In the genomic region with DNA sequence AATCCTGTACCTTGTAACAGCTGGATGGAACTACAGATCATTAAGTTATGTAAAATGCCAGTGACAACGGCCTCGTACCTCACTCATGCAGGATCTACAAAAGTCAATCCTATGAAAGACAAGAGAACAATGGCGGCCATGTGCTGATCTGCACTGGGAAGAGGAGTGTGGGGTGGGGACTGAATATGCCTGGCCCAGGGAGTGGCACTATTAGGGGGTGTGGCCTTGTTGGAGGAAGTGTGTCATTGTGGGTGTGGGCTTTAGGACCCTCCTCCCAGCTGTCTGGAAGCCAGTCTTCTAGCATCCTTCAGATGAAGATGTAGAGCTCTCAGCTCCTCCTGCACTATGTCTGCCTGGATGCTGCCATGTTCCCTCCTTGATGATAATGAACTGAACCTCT, we compare ENCODE assay signal across 28 mouse cellular contexts. TPM values are rescaled to one million over a fixed set of nuclear protein-coding genes. Genes with fewer than 3 reads are reported as not detected.
DNase-seq lines count a peak whose midpoint lies in the region; ATAC-seq and TF ChIP-seq lines count a peak whose summit lies in the region.
"Had no signal": no experiment of that assay in that cellular context is flagged by ENCODE, and none has a peak within 500 bp of the region (broad histone marks: within the 10 kb centered on the region; RNA-seq: fewer than 3 reads in every experiment).

No protein-coding gene starts in this region.

- no peak overlapping the region for H3K27ac ChIP-seq in hindbrain, embryonic 16.5 days (ENCODE audit: low read depth, low read length)
- no peak overlapping the region for H3K27ac ChIP-seq in hindbrain, embryonic 10.5 days
- H3K27ac ChIP-seq in liver, embryonic 13.5 days: no peak overlapping the region
- H3K27ac ChIP-seq in liver, postnatal 0 days (ENCODE audit: low read depth): no peak overlapping the region
- no peak overlapping the region for H3K27ac ChIP-seq in gastrocnemius, adult 2 months
- no peak overlapping the region for H3K27ac ChIP-seq in intestine, postnatal 0 days (ENCODE audit: low read depth, low read length)
- H3K27ac ChIP-seq: embryonic facial prominence, embryonic 10.5 days; embryonic facial prominence, embryonic 12.5 days; forebrain, embryonic 13.5 days; forebrain, embryonic 15.5 days had no signal

- no peak overlapping the region for H3K4me3 ChIP-seq in hindbrain, embryonic 16.5 days (ENCODE audit: low read length)
- H3K4me3 ChIP-seq in hindbrain, embryonic 10.5 days: no peak overlapping the region
- H3K4me3 ChIP-seq in liver, embryonic 13.5 days (replicated peaks): no peak overlapping the region
- H3K4me3 ChIP-seq in liver, postnatal 0 days (ENCODE audit: low read depth, low read length): no peak overlapping the region
- no peak overlapping the region for H3K4me3 ChIP-seq in gastrocnemius, adult 2 months
- H3K4me3 ChIP-seq in intestine, postnatal 0 days (ENCODE audit: low read depth, low read length): no peak overlapping the region
- H3K4me3 ChIP-seq: embryonic facial prominence, embryonic 10.5 days; embryonic facial prominence, embryonic 12.5 days; forebrain, embryonic 13.5 days; forebrain, embryonic 15.5 days had no signal

- intact Hi-C loops in gastrocnemius, adult 2 months (cut with DNase I): no loop called here

- H3K27me3 ChIP-seq in hindbrain, embryonic 16.5 days (replicated peaks; ENCODE audit: control insufficient read depth, insufficient read depth, low read length): no peaks in the 10 kb centered on the region
- no peaks in the 10 kb centered on the region for H3K27me3 ChIP-seq in hindbrain, embryonic 10.5 days (ENCODE audit: insufficient read depth, poor library complexity, severe bottlenecking)
- no peaks in the 10 kb centered on the region for H3K27me3 ChIP-seq in liver, embryonic 13.5 days
- H3K27me3 ChIP-seq in liver, postnatal 0 days (ENCODE audit: insufficient read depth, low read length): no peaks in the 10 kb centered on the region
- no peaks in the 10 kb centered on the region for H3K27me3 ChIP-seq in intestine, postnatal 0 days (replicated peaks; ENCODE audit: control insufficient read depth, insufficient read depth, low read length)
- H3K27me3 ChIP-seq: embryonic facial prominence, embryonic 12.5 days; forebrain, embryonic 13.5 days; forebrain, embryonic 15.5 days; Patski had no signal

- no peak for DNase-seq in hindbrain, embryonic 10.5 days (ENCODE audit: low spot score)
- DNase-seq in liver, embryonic 13.5 days: no peak
- no peak for DNase-seq in liver, postnatal 0 days
- DNase-seq in ES-CJ7 (ENCODE audit: low read depth, low spot score) (peak; percentile 63), R1 (ENCODE audit: low read depth, low spot score) (peak; percentile 85)
- DNase-seq in gastrocnemius, adult 2 months: no peak
- DNase-seq: adrenal gland, adult 8-10 months; adrenal gland, postnatal 14 days; adrenal gland, postnatal 36 days; cerebellum, adult 11-12 months; cerebellum, adult 2 months; cerebellum, adult 9-10 months; cerebellum, postnatal 10 days; cerebellum, postnatal 25 days; forebrain, postnatal 0 days had no signal

- no peak overlapping the region for H3K9ac ChIP-seq in hindbrain, embryonic 16.5 days (ENCODE audit: low read depth, low read length)
- no peak overlapping the region for H3K9ac ChIP-seq in liver, embryonic 13.5 days
- no peak overlapping the region for H3K9ac ChIP-seq in liver, postnatal 0 days (replicated peaks)
- H3K9ac ChIP-seq in intestine, postnatal 0 days (ENCODE audit: low read depth, low read length): no peak overlapping the region
- H3K9ac ChIP-seq: embryonic facial prominence, embryonic 12.5 days; forebrain, embryonic 13.5 days; forebrain, embryonic 15.5 days; forebrain, postnatal 0 days had no signal

- no peak for TF ChIP-seq CTCF in liver, postnatal 0 days (IDR thresholded peaks at IDR 0.05; ENCODE audit: low read depth)
- no peak for TF ChIP-seq CTCF in gastrocnemius, adult 2 months (IDR thresholded peaks at IDR 0.05)
- TF ChIP-seq CTCF in intestine, postnatal 0 days (IDR thresholded peaks at IDR 0.05; ENCODE audit: low read depth): no peak

- H3K36me3 ChIP-seq in hindbrain, embryonic 16.5 days (ENCODE audit: control insufficient read depth, insufficient read depth, low read length): peaks cover 26% of the 10 kb centered on the region
- peaks cover 45% of the 10 kb centered on the region for H3K36me3 ChIP-seq in hindbrain, embryonic 10.5 days
- H3K36me3 ChIP-seq in liver, embryonic 13.5 days: peaks cover 96% of the 10 kb centered on the region
- H3K36me3 ChIP-seq in liver, postnatal 0 days (replicated peaks; ENCODE audit: insufficient read depth, low read length): peaks cover 65% of the 10 kb centered on the region
- H3K36me3 ChIP-seq in intestine, postnatal 0 days (ENCODE audit: control insufficient read depth, insufficient read depth): peaks cover 52% of the 10 kb centered on the region

- no peak overlapping the region for H3K4me2 ChIP-seq in hindbrain, embryonic 16.5 days (ENCODE audit: low read length)
- H3K4me2 ChIP-seq in liver, embryonic 13.5 days: no peak overlapping the region
- no peak overlapping the region for H3K4me2 ChIP-seq in liver, postnatal 0 days (ENCODE audit: low read depth, low read length)
- no peak overlapping the region for H3K4me2 ChIP-seq in intestine, postnatal 0 days (replicated peaks; ENCODE audit: low read depth)
- H3K4me2 ChIP-seq: embryonic facial prominence, embryonic 12.5 days; forebrain, embryonic 13.5 days; forebrain, embryonic 15.5 days had no signal

- 0 out of 2 replicates have a peak, but pooled peaks have one; percentile 17 for ATAC-seq in hindbrain, embryonic 16.5 days
- ATAC-seq in liver, embryonic 13.5 days (ENCODE audit: low read depth): peak; percentile 37; the same call in 1 of the 2 replicates
- no peak for ATAC-seq in liver, postnatal 0 days
- no peak for ATAC-seq in intestine, postnatal 0 days
- ATAC-seq: activated CD4-positive, CD25-positive, alpha-beta regulatory T cell, adult 4 months; forebrain, embryonic 13.5 days; forebrain, embryonic 15.5 days; forebrain, postnatal 0 days had no signal

- no peaks in the 10 kb centered on the region for H3K9me3 ChIP-seq in hindbrain, embryonic 16.5 days (ENCODE audit: control insufficient read depth, low read length)
- no peaks in the 10 kb centered on the region for H3K9me3 ChIP-seq in hindbrain, embryonic 10.5 days
- no peaks in the 10 kb centered on the region for H3K9me3 ChIP-seq in liver, embryonic 13.5 days (replicated peaks)
- H3K9me3 ChIP-seq in liver, postnatal 0 days (ENCODE audit: low read length): no peaks in the 10 kb centered on the region
- H3K9me3 ChIP-seq in intestine, postnatal 0 days (ENCODE audit: control insufficient read depth): no peaks in the 10 kb centered on the region
- H3K9me3 ChIP-seq: embryonic facial prominence, embryonic 10.5 days; embryonic facial prominence, embryonic 12.5 days; forebrain, embryonic 13.5 days; forebrain, embryonic 15.5 days; G1E had no signal

- 86% methylated on average over 3 of the region's 3 CpGs for WGBS in hindbrain, embryonic 16.5 days
- 90% methylated on average over 3 of the region's 3 CpGs for WGBS in hindbrain, embryonic 10.5 days
- 90% methylated on average over 3 of the region's 3 CpGs for WGBS in liver, embryonic 13.5 days (ENCODE audit: insufficient replicate concordance)
- 90% methylated on average over 3 of the region's 3 CpGs for WGBS in liver, postnatal 0 days (ENCODE audit: insufficient replicate concordance)
- 95% methylated on average over 3 of the region's 3 CpGs for WGBS in intestine, postnatal 0 days

- no peaks in the 10 kb centered on the region for H3K4me1 ChIP-seq in hindbrain, embryonic 16.5 days (ENCODE audit: control insufficient read depth, insufficient read depth, low read depth, low read length)
- H3K4me1 ChIP-seq in hindbrain, embryonic 10.5 days (replicated peaks): no peaks in the 10 kb centered on the region
- no peaks in the 10 kb centered on the region for H3K4me1 ChIP-seq in liver, embryonic 13.5 days (replicated peaks)
- no peaks in the 10 kb centered on the region for H3K4me1 ChIP-seq in liver, postnatal 0 days (ENCODE audit: insufficient read depth)
- H3K4me1 ChIP-seq in intestine, postnatal 0 days (replicated peaks; ENCODE audit: control insufficient read depth, insufficient read depth, low read length): peaks cover 4% of the 10 kb centered on the region; the same call in 1 of the 2 replicates
- H3K4me1 ChIP-seq: embryonic facial prominence, embryonic 10.5 days; embryonic facial prominence, embryonic 12.5 days; forebrain, embryonic 13.5 days; forebrain, embryonic 15.5 days had no signal

- TF ChIP-seq EP300 in liver, postnatal 0 days (IDR thresholded peaks at IDR 0.05; ENCODE audit: low read depth): no peak

RNA-seq across cellular contexts. Expression of gene Fbxo9, which starts 18.3 kb away (rescaled TPM):
- 79.8 and 88.4 TPM in 2 replicates for polyA plus RNA-seq in hindbrain, embryonic 16.5 days (2015; fragmentation: Nextera tagmentation; extraction: Ambion mirVana)
- 25.0 and 27.8 TPM in 2 replicates for polyA plus RNA-seq in hindbrain, embryonic 10.5 days (2016; fragmentation: Nextera tagmentation; extraction: Ambion mirVana)
- polyA plus RNA-seq in liver, embryonic 13.5 days (2015; fragmentation: Nextera tagmentation; extraction: Ambion mirVana): 68.7 and 72.5 TPM in 2 replicates
- polyA plus RNA-seq in liver, postnatal 0 days (2015; fragmentation: Nextera tagmentation; extraction: Ambion mirVana): 45.7 and 54.0 TPM in 2 replicates
- total RNA-seq in gastrocnemius, adult 2 months (2021): 10 to 100 TPM; 43.3 to 49.0 TPM
- polyA plus RNA-seq in intestine, postnatal 0 days (2015; fragmentation: Nextera tagmentation; extraction: Ambion mirVana): 37.7 and 40.2 TPM in 2 replicates

RNA-seq across cellular contexts. Expression of gene Ick, which starts 18.4 kb away (rescaled TPM):
- polyA plus RNA-seq in hindbrain, embryonic 16.5 days (2015; fragmentation: Nextera tagmentation; extraction: Ambion mirVana): 31.8 and 36.7 TPM in 2 replicates
- polyA plus RNA-seq in hindbrain, embryonic 10.5 days (2016; fragmentation: Nextera tagmentation; extraction: Ambion mirVana): 37.7 and 39.1 TPM in 2 replicates
- 4.7 and 6.7 TPM in 2 replicates for polyA plus RNA-seq in liver, embryonic 13.5 days (2015; fragmentation: Nextera tagmentation; extraction: Ambion mirVana)
- polyA plus RNA-seq in liver, postnatal 0 days (2015; fragmentation: Nextera tagmentation; extraction: Ambion mirVana): 5.3 and 7.0 TPM in 2 replicates
- 1 to 10 TPM; 5.0 to 6.4 TPM for total RNA-seq in gastrocnemius, adult 2 months (2021)
- 27.3 and 28.2 TPM in 2 replicates for polyA plus RNA-seq in intestine, postnatal 0 days (2015; fragmentation: Nextera tagmentation; extraction: Ambion mirVana)

RNA-seq across cellular contexts. Expression of gene Gcm1, which starts 38.9 kb away (rescaled TPM):
- polyA plus RNA-seq in hindbrain, embryonic 16.5 days (2015; fragmentation: Nextera tagmentation; extraction: Ambion mirVana): not detected in 2 replicates
- 0.21 TPM in 1 of 2 replicates, not detected in the other for polyA plus RNA-seq in hindbrain, embryonic 10.5 days (2016; fragmentation: Nextera tagmentation; extraction: Ambion mirVana)
- polyA plus RNA-seq in liver, embryonic 13.5 days (2015; fragmentation: Nextera tagmentation; extraction: Ambion mirVana): not detected in 2 replicates
- not detected in 2 replicates for polyA plus RNA-seq in liver, postnatal 0 days (2015; fragmentation: Nextera tagmentation; extraction: Ambion mirVana)
- not detected for total RNA-seq in gastrocnemius, adult 2 months (2021)
- polyA plus RNA-seq in intestine, postnatal 0 days (2015; fragmentation: Nextera tagmentation; extraction: Ambion mirVana): not detected in 2 replicates
- total RNA-seq: adrenal gland, adult 18-20 months; adrenal gland, adult 8-10 months; adrenal gland, postnatal 14 days; adrenal gland, postnatal 36 days; forebrain, postnatal 0 days had no signal
- polyA plus RNA-seq: C2C12; cerebellum, adult 2 months; cortical plate, adult 2 months; forebrain, embryonic 11.5 days; forebrain, embryonic 13.5 days; forebrain, embryonic 15.5 days; forebrain, postnatal 0 days; G1E had no signal

Comparison
In these comparisons a context has a peak if more than half of its experiments do, and no peak if none do; other contexts are left out.
1. ATAC-seq: peak in hindbrain, embryonic 16.5 days (single experiment) and liver, embryonic 13.5 days (single experiment); none in liver, postnatal 0 days (single experiment) and intestine, postnatal 0 days (single experiment).
2. DNase-seq: peak in ES-CJ7 (single experiment) and R1 (single experiment); none in hindbrain, embryonic 10.5 days (single experiment), liver, embryonic 13.5 days (single experiment), liver, postnatal 0 days (single experiment) and gastrocnemius, adult 2 months (single experiment).